Mouse (Mus musculus) left cerebral cortex, adult 11 months (tissue): Measurements from ENCODE around the gene Gm2022.
"Not testable (repeated sequence)": the region's sequence is repeated elsewhere in the genome, so short reads cannot be mapped to it uniquely, and the experiment has no call there.

Experiments used
- DNase-seq: peaks from one replicate; pipeline ENCODE4 v3.0.0; 2022; ENCODE audit warnings: low spot score

Gene Gm2022

GRCm38 (mm10) chr12:87895070-87895469 lies at the start of gene Gm2022:
Gene Gm2022 (plus strand): TSS chr12:87895370.
- not testable (repeated sequence) for DNase-seq

GRCm38 (mm10) chr12:87850657-87851056 lies 44.5 kb upstream of the Gm2022 start:
- not testable (repeated sequence) for DNase-seq

GRCm38 (mm10) chr12:87856067-87856466 lies 39.1 kb upstream of the Gm2022 start:
- DNase-seq: not testable (repeated sequence)

- not testable (repeated sequence) for DNase-seq
Measured at GRCm38 (mm10) chr12:87861740-87862692, 33.2 kb upstream of the Gm2022 start.

DNA sequence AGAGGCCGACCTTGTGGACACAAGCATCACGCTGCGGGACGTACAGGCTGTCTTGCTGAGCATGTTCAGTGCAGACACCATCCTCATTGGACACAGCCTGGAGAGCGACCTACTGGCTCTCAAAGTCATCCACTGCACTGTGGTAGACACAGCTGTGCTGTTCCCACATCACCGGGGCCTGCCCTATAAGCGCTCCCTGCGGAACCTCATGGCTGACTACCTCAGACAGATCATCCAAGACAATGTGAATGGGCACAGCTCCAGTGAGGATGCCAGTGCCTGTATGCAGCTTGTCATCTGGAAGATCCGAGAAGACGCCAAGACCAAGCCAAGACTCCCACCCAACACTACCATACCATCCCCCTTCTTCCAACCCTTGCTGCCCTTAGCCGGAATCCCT lies 31.5 kb upstream of the Gm2022 start:
- not testable (repeated sequence) for DNase-seq

GRCm38 (mm10) chr12:87864048-87864447 lies 31.1 kb upstream of the Gm2022 start:
- DNase-seq: not testable (repeated sequence)

GRCm38 (mm10) chr12:87873772-87874171 lies 21.4 kb upstream of the Gm2022 start, which contains the start of gene Gm2016:
Gene Gm2016 (plus strand): TSS chr12:87874072.
- not testable (repeated sequence) for DNase-seq

DNA sequence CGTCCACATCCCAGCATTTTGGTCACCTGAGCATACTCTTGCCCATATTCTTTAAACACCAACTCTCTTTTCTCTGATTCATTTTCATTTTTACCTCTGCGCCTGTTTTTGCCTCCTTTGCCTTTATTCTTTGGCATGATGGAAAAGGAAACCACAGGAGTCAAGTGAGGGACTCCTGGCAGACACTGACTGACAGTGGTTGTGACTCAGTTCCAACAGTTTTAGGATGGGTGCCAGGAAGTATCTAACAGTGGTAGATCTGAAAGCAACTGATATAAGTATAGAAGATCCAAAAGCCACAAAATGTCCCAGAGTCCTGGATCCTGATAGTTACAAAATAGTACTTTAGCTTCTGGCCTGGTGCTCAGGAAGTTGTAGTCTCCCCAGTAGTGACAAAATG lies 24.6 kb downstream of the Gm2022 start, which contains the start of gene Gm2035:
Gene Gm2035 (minus strand): TSS at position 137 of the 400 bp plus-strand sequence.
- DNase-seq: not testable (repeated sequence)
